Mouse (Mus musculus): ENCODE measurements around the gene Rhbdf2. TPM values are rescaled to one million over a fixed set of nuclear protein-coding genes. Genes with fewer than 3 reads are reported as not detected.

Gene Rhbdf2
- polyA plus RNA-seq, 1 experiment from 2014 or later, result 1.8 TPM

- 92% methylated on average over 11 of the region's 11 CpGs for WGBS
- peaks cover 44% of the 10 kb centered on the region for H3K36me3 ChIP-seq
- no peak for ATAC-seq (ENCODE audit: low FRiP score, low read depth)
Observed at GRCm38 (mm10) chr11:116549273-116550038, 77.4 kb downstream of the Rhbdf2 start.

GRCm38 (mm10) chr11:116548780-116549179 is 78.0 kb downstream of the Rhbdf2 start:
- peaks cover 7% of the 10 kb centered on the region; the same call in 1 of the 2 replicates for H3K4me1 ChIP-seq
- no peak overlapping the region for H3K9ac ChIP-seq (replicated peaks)
- H3K4me2 ChIP-seq (replicated peaks), result no peak overlapping the region
- no peaks in the 10 kb centered on the region for H3K9me3 ChIP-seq
- peaks cover 51% of the 10 kb centered on the region for H3K36me3 ChIP-seq
- H3K4me3 ChIP-seq, result no peak overlapping the region
- H3K27me3 ChIP-seq, result no peaks in the 10 kb centered on the region
- H3K27ac ChIP-seq (replicated peaks), result no peak overlapping the region
- no peak for ATAC-seq (ENCODE audit: low FRiP score, low read depth)
- WGBS, result 93% methylated on average over 9 of the region's 9 CpGs

More at GRCm38 (mm10) chr11:116549273-116550038, 77.4 kb downstream of the Rhbdf2 start:
- no peaks in the 10 kb centered on the region for H3K9me3 ChIP-seq
- H3K4me3 ChIP-seq, result no peak overlapping the region
- no peak overlapping the region for H3K9ac ChIP-seq (replicated peaks)
- H3K27ac ChIP-seq (replicated peaks), result no peak overlapping the region
- H3K4me1 ChIP-seq, result peaks cover 11% of the 10 kb centered on the region; the same call in 1 of the 2 replicates
- no peaks in the 10 kb centered on the region for H3K27me3 ChIP-seq
- no peak overlapping the region for H3K4me2 ChIP-seq (replicated peaks)

Other genes with a start within 250 kb of the Rhbdf2 start
- 35.7 and 37.8 TPM in 2 replicates for gene Rnf157, start 214.0 kb downstream of the Rhbdf2 start, polyA plus RNA-seq (2016; fragmentation: Nextera tagmentation; extraction: Ambion mirVana)
- gene Ubald2, start 192.9 kb downstream of the Rhbdf2 start, polyA plus RNA-seq (2016; fragmentation: Nextera tagmentation; extraction: Ambion mirVana), result 47.7 and 52.5 TPM in 2 replicates
- not detected in 2 replicates for gene Qrich2, start 160.8 kb downstream of the Rhbdf2 start, polyA plus RNA-seq (2016; fragmentation: Nextera tagmentation; extraction: Ambion mirVana)
- 175 and 183 TPM in 2 replicates for gene Prpsap1, start 132.8 kb downstream of the Rhbdf2 start, polyA plus RNA-seq (2016; fragmentation: Nextera tagmentation; extraction: Ambion mirVana)
- 4.6 and 7.1 TPM in 2 replicates for gene Sphk1, start 96.1 kb downstream of the Rhbdf2 start, polyA plus RNA-seq (2016; fragmentation: Nextera tagmentation; extraction: Ambion mirVana)
- gene Ube2o, start 45.6 kb downstream of the Rhbdf2 start, polyA plus RNA-seq (2016; fragmentation: Nextera tagmentation; extraction: Ambion mirVana), result 17.9 and 19.0 TPM in 2 replicates
- gene Aanat, start 40.6 kb downstream of the Rhbdf2 start, polyA plus RNA-seq (2016; fragmentation: Nextera tagmentation; extraction: Ambion mirVana), result 0.18 and 0.41 TPM in 2 replicates
- 0.37 and 0.63 TPM in 2 replicates for gene Prcd, start 26.5 kb upstream of the Rhbdf2 start, polyA plus RNA-seq (2016; fragmentation: Nextera tagmentation; extraction: Ambion mirVana)
- 2.8 and 3.5 TPM in 2 replicates for gene Cygb, start 27.3 kb upstream of the Rhbdf2 start, polyA plus RNA-seq (2016; fragmentation: Nextera tagmentation; extraction: Ambion mirVana)
- not detected in 2 replicates for gene St6galnac1, start 148.5 kb upstream of the Rhbdf2 start, polyA plus RNA-seq (2016; fragmentation: Nextera tagmentation; extraction: Ambion mirVana)
- 44.2 and 45.2 TPM in 2 replicates for gene Mxra7, start 201.0 kb upstream of the Rhbdf2 start, polyA plus RNA-seq (2016; fragmentation: Nextera tagmentation; extraction: Ambion mirVana)
- gene Mettl23, start 216.3 kb upstream of the Rhbdf2 start, polyA plus RNA-seq (2016; fragmentation: Nextera tagmentation; extraction: Ambion mirVana), result 71.3 and 72.3 TPM in 2 replicates
- gene Jmjd6, start 216.4 kb upstream of the Rhbdf2 start, polyA plus RNA-seq (2016; fragmentation: Nextera tagmentation; extraction: Ambion mirVana), result 92.8 and 95.2 TPM in 2 replicates
- gene Mfsd11, start 225.4 kb upstream of the Rhbdf2 start, polyA plus RNA-seq (2016; fragmentation: Nextera tagmentation; extraction: Ambion mirVana), result 38.9 and 46.3 TPM in 2 replicates
- gene Srsf2, start 226.1 kb upstream of the Rhbdf2 start, polyA plus RNA-seq (2016; fragmentation: Nextera tagmentation; extraction: Ambion mirVana), result 848 and 913 TPM in 2 replicates

All from midbrain, embryonic 12.5 days (tissue).